Mouse (Mus musculus) embryonic fibroblast, embryonic 13.5 days (primary cell): ENCODE measurements around the gene Exoc4. TPM values are rescaled to one million over a fixed set of nuclear protein-coding genes. Genes with fewer than 3 reads are reported as not detected.

Source experiments
- H3K27ac ChIP-seq: 2 replicates; pipeline ENCODE4 v1.5.1; 2012; ENCODE audit warnings: low read length, control low read depth, inconsistent platforms; ENCODE audit not compliant: insufficient read depth
- H3K4me1 ChIP-seq: 2 replicates; pipeline ENCODE4 v1.6.1; 2011; ENCODE audit warnings: low read length; ENCODE audit not compliant: control insufficient read depth, insufficient read depth
- H3K4me3 ChIP-seq: 2 replicates; pipeline ENCODE4 v1.5.1; 2011; ENCODE audit warnings: mild to moderate bottlenecking, control low read depth, low read length; ENCODE audit not compliant: insufficient read depth
- CTCF ChIP-seq: IDR thresholded peaks from 2 replicates; pipeline ENCODE4 v1.5.1; 2011; ENCODE audit warnings: mild to moderate bottlenecking, control low read depth, low read length, moderate library complexity, borderline replicate concordance; ENCODE audit not compliant: insufficient read depth
- POLR2A ChIP-seq: IDR thresholded peaks from 2 replicates; pipeline ENCODE4 v1.6.1; 2011; ENCODE audit warnings: low read depth, mild to moderate bottlenecking, control low read depth, low read length, moderate library complexity
- polyA plus RNA-seq: library from polyadenylated mRNA; stranded (reverse); fragments of >200 nt; gene quantifications from 2 replicates; pipeline ENCODE4 v1.2.4, GENCODE M21; 2011; ENCODE audit warnings: low read depth; ENCODE audit not compliant: missing spikeins, insufficient read length

Exoc4 gene
- polyA plus RNA-seq, 1 experiment: 121 TPM

DNA sequence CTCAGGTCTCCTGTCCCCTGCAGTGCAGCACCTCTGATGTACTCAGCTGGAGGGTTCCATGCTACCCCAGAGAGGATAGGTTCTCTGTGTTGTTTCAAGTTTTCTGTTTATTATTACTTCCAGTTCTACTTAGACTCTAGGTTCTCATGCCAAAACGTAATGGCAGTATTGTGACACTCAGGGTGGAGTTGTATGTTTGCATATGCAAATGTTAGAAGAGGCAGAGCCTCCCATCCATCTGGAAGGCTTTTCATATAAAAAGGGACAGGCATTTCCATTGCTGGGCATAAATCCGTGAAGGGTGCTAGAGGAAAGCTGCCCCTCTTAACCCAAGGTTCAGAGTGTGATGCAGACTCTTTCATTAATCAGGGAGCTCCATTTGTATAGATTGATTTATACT, 205.5 kb downstream of the Exoc4 start:
- H3K27ac ChIP-seq: no peak overlapping the region
- TF ChIP-seq POLR2A (no peak), CTCF (no peak)
- H3K4me3 ChIP-seq: no peak overlapping the region
- H3K4me1 ChIP-seq: no peaks in the 10 kb centered on the region

GRCm38 (mm10) chr6:33455238-33455637, 206.4 kb downstream of the Exoc4 start:
- Histone ChIP-seq H3K4me1 (no peaks in the 10 kb centered on the region), H3K4me3 (no peak overlapping the region), H3K27ac (no peak overlapping the region)
- no peak for TF ChIP-seq POLR2A
- no peak for TF ChIP-seq CTCF

DNA sequence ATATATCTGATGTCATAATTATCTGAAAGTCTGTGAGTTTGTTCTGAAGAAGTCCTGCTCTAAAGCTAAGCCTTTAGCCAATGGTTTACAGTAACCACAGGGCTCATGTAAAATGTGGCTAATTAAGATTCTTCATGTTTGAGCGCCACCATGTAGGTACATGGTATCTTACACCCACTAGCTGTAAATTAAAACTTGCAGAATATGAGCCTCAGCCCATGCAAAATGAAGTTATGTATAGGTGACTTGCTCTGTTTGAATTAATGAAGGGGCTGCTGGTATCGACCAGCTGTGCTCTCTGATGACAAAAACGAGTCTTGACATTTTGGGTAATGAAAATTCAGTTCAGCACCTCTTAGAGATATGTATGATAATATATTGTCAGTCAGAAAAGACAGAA, 216.0 kb downstream of the Exoc4 start:
- TF ChIP-seq POLR2A: no peak
- TF ChIP-seq CTCF: no peak
- H3K4me1 ChIP-seq: no peaks in the 10 kb centered on the region
- no peak overlapping the region for H3K4me3 ChIP-seq
- no peak overlapping the region for H3K27ac ChIP-seq

DNA sequence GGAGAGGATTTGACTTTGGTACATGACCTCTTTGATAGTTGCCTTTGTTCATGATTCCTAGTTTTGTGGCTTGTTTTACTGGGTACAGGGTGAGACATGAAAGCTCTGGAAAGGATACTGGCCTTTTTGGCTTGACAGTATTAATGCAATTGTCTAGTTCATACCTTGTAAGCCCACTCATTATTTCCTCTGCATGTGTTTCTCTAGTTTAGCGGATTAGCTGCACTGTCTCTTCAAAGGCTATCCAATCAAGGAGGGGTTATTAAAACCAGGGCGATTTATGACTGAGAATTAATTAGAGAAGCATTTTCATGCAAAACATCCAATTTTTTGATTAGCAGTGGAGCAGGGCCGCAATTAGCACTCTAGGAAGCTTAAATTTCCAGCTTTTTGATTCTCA, 216.5 kb downstream of the Exoc4 start:
- Histone ChIP-seq H3K4me3 (no peak overlapping the region), H3K4me1 (no peaks in the 10 kb centered on the region), H3K27ac (no peak overlapping the region)
- no peak for TF ChIP-seq POLR2A
- no peak for TF ChIP-seq CTCF

DNA sequence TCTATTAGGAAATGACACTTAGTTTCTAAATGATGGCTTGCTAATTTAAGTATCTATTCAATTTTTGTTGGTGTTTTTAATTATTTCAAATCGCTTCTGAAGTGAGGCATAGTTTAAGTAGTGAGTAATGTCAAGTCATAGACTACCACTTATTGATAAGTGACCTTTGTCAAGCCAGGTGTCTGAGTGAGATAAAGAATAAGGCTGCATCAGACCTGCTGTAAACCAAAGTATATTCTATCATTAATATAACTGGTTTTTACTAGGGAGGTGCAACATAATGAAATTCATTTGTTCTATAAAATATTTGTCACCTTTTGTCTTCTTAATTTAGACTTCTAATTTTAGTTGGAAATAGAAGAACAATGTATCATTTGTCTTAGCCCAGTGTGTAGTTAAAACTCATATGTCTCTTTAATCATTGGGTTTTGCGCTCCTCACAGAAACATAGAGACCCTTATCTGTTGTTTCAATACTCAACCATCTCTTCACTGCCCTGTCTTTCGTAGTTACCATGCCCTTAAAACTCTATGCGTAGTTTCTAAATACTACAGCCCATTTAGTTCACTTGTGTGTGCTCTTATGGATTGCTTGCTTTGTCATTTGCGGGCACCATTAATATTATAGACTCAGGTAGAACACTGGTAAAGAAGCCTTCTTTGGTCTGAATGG, 217.4 kb downstream of the Exoc4 start:
- H3K4me3 ChIP-seq: no peak overlapping the region
- TF ChIP-seq POLR2A (no peak), CTCF (no peak)
- H3K4me1 ChIP-seq: no peaks in the 10 kb centered on the region

GRCm38 (mm10) chr6:33468480-33468879, 219.6 kb downstream of the Exoc4 start:
- Histone ChIP-seq H3K4me3 (no peak overlapping the region), H3K4me1 (no peaks in the 10 kb centered on the region), H3K27ac (no peak overlapping the region)
- TF ChIP-seq POLR2A (no peak), CTCF (no peak)

More for the DNA sequence above, 217.4 kb downstream of the Exoc4 start:
- H3K27ac ChIP-seq: no peak overlapping the region

- H3K4me1 ChIP-seq: no peaks in the 10 kb centered on the region
- TF ChIP-seq CTCF (no peak), POLR2A (no peak)
- H3K27ac ChIP-seq: no peak overlapping the region
- no peak overlapping the region for H3K4me3 ChIP-seq
Observed at GRCm38 (mm10) chr6:33476134-33476533, 227.2 kb downstream of the Exoc4 start.

GRCm38 (mm10) chr6:33484568-33484967, 235.7 kb downstream of the Exoc4 start:
- Histone ChIP-seq H3K4me3 (no peak overlapping the region), H3K27ac (no peak overlapping the region), H3K4me1 (no peaks in the 10 kb centered on the region)
- TF ChIP-seq CTCF: no peak
- TF ChIP-seq POLR2A: no peak

GRCm38 (mm10) chr6:33489788-33490187, 240.9 kb downstream of the Exoc4 start:
- Histone ChIP-seq H3K27ac (no peak overlapping the region), H3K4me3 (no peak overlapping the region), H3K4me1 (no peaks in the 10 kb centered on the region)
- no peak for TF ChIP-seq POLR2A
- no peak for TF ChIP-seq CTCF

DNA sequence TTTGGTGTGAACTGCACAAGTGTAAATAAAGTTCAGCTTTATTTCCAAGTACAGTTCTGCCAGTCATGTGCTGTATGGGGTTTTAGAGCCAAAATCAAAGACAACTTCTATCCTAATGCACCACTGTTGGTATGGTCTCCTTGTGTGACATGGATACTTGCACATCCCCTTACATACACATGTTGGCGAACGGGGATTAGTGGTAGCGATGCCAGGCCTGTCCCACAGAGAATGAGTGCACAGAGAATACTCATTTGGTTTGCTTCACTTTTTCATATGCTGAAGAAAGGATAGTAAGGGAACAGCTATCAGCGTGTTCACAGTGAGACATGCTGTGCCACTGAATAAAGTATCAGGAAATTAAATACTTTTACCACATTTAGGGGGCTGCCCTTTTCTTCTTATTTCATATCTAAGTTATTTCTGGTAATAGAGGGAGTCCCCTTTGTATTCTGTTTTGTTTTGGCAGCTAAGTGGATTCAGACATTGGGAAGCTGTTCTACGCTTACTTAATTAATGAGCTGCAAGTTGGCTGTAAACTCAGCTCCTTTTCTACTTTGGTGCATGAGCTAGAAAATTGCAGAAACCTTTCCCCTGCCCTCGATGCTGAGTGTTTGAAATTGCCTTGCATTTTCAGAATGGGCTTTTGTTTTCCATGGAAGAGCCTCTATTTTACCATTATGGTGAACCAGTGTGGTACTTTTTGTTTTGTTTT, 247.4 kb downstream of the Exoc4 start:
- Histone ChIP-seq H3K4me1 (no peaks in the 10 kb centered on the region), H3K4me3 (no peak overlapping the region), H3K27ac (no peak overlapping the region)
- no peak for TF ChIP-seq CTCF
- no peak for TF ChIP-seq POLR2A

GRCm38 (mm10) chr6:33497348-33497747, 248.5 kb downstream of the Exoc4 start:
- Histone ChIP-seq H3K27ac (no peak overlapping the region), H3K4me3 (no peak overlapping the region), H3K4me1 (no peaks in the 10 kb centered on the region)
- TF ChIP-seq POLR2A (no peak), CTCF (no peak)

DNA sequence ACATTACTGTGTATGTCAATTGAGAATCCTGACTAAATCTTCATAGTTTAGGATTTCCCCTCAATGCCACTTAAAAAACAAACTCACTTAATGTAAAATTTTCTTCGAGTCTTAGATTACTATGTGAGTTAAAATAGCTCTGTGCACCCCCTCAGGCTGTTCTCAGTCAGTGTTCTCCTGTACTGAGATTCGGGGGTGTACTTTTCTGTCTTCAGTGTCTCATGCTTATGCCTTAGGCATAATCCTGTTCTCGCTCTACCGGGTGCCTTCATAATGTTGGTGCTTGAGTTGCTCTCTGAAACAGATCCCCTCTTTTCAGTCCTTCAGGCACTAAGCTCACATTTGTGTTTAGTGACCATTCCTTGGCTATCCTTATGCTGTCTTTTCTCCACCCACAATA, 253.5 kb downstream of the Exoc4 start:
- Histone ChIP-seq H3K27ac (no peak overlapping the region), H3K4me1 (no peaks in the 10 kb centered on the region), H3K4me3 (no peak overlapping the region)
- TF ChIP-seq CTCF (no peak), POLR2A (no peak)
